Mouse (Mus musculus) liver, postnatal 0 days (tissue): ENCODE measurements around the gene Gm853. TPM values are rescaled to one million over a fixed set of nuclear protein-coding genes. Genes with fewer than 3 reads are reported as not detected.

ENCODE experiments used
- ATAC-seq: fragments of 200-750 bp; cut with Nextera tagmentation; 2 replicates; pipeline ENCODE4 v1.8.0; 2017; ENCODE audit warnings: mild to moderate bottlenecking, moderate library complexity
- DNase-seq: peaks from one replicate; pipeline ENCODE4 v3.0.0-alpha.2; 2016
- H3K27ac ChIP-seq: fragments of 300-500 bp; sonication (generic); 2 replicates; pipeline ENCODE4 v1.5.1; 2014; ENCODE audit warnings: antibody characterized with exemption, moderate library complexity, mild to moderate bottlenecking, low read depth
- H3K27me3 ChIP-seq: fragments of 300-500 bp; sonication (generic); 2 replicates; pipeline ENCODE4 v1.6.1; 2014; ENCODE audit warnings: low read length, control low read depth, mixed read lengths; ENCODE audit not compliant: insufficient read depth
- H3K36me3 ChIP-seq: fragments of 300-500 bp; sonication (generic); replicated peaks from 2 replicates; pipeline ENCODE4 v1.6.1; 2014; ENCODE audit warnings: mild to moderate bottlenecking, control low read depth, low read length, moderate library complexity, mixed read lengths; ENCODE audit not compliant: insufficient read depth
- H3K4me1 ChIP-seq: fragments of 300-500 bp; sonication (generic); 2 replicates; pipeline ENCODE4 v1.6.1; 2014; ENCODE audit warnings: antibody characterized with exemption, mild to moderate bottlenecking, control low read depth; ENCODE audit not compliant: insufficient read depth
- H3K4me2 ChIP-seq: fragments of 300-500 bp; sonication (generic); 2 replicates; pipeline ENCODE4 v1.6.1; 2014; ENCODE audit warnings: low read depth, mild to moderate bottlenecking, low read length, moderate library complexity, mixed read lengths
- H3K4me3 ChIP-seq: fragments of 300-500 bp; sonication (generic); 2 replicates; pipeline ENCODE4 v1.5.1; 2014; ENCODE audit warnings: low read depth, low read length
- H3K9ac ChIP-seq: fragments of 300-500 bp; sonication (generic); replicated peaks from 2 replicates; pipeline ENCODE4 v1.6.1; 2014; ENCODE audit warnings: mild to moderate bottlenecking, moderate library complexity
- H3K9me3 ChIP-seq: fragments of 300-500 bp; sonication (generic); 2 replicates; pipeline ENCODE4 v1.6.1; 2016; ENCODE audit warnings: mild to moderate bottlenecking, control low read depth, low read length, mixed read lengths
- CTCF ChIP-seq: sonication (generic); IDR thresholded peaks from 2 replicates; pipeline ENCODE4 v1.5.1; 2016; ENCODE audit warnings: antibody characterized with exemption, low read depth
- EP300 ChIP-seq: IDR thresholded peaks from 2 replicates; pipeline ENCODE4 v1.6.1; 2016; ENCODE audit warnings: antibody characterized with exemption, low read depth, mild to moderate bottlenecking
- whole genome bisulfite sequencing: fragments of 180-500 bp; shearing (Covaris S2); extraction: QIAGEN DNeasy Blood & Tissue Kit; methylation state at CpG from one replicate; pipeline ENCODE4 v1.1.7; 2014; ENCODE audit not compliant: insufficient replicate concordance; 5-methylcytosine and 5-hydroxymethylcytosine counted together
- polyA plus RNA-seq: library from polyadenylated mRNA; unstranded; fragments of >200 nt; fragmentation: Nextera tagmentation; extraction: Ambion mirVana; gene quantifications from 2 replicates; pipeline ENCODE4 v1.2.1, GENCODE M21; 2015

Gene Gm853
- polyA plus RNA-seq, 1 experiment from 2014 or later: not detected

GRCm38 (mm10) chr4:130164121-130164520 lies 58.1 kb downstream of the Gm853 start:
- H3K4me1 ChIP-seq: peaks cover 18% of the 10 kb centered on the region

GRCm38 (mm10) chr4:130163391-130163861 lies 58.8 kb downstream of the Gm853 start:
- H3K4me3 ChIP-seq: no peak overlapping the region
- H3K9me3 ChIP-seq: no peaks in the 10 kb centered on the region
- H3K27me3 ChIP-seq: peaks cover 10% of the 10 kb centered on the region
- TF ChIP-seq CTCF (no peak), EP300 (no peak; the same call in 1 of the 2 replicates)
- peak overlapping the region; percentile 16; the same call in 1 of the 2 replicates for H3K27ac ChIP-seq
- no peak for DNase-seq
- peak; percentile 47; the same call in 1 of the 2 replicates for ATAC-seq
- 10% methylated on average over 18 of the region's 20 CpGs for WGBS
- peaks cover 16% of the 10 kb centered on the region for H3K4me1 ChIP-seq
- peak overlapping the region; percentile 53 for H3K4me2 ChIP-seq
- H3K9ac ChIP-seq: peak overlapping the region; percentile 27; the same call in 1 of the 2 replicates
- peaks cover 7% of the 10 kb centered on the region for H3K36me3 ChIP-seq

More at GRCm38 (mm10) chr4:130164121-130164520, 58.1 kb downstream of the Gm853 start:
- 0 out of 2 replicates have a peak overlapping the region, but pooled peaks have one; percentile 6 for H3K27ac ChIP-seq
- peaks cover 10% of the 10 kb centered on the region for H3K27me3 ChIP-seq
- no peak overlapping the region for H3K9ac ChIP-seq
- no peaks in the 10 kb centered on the region for H3K9me3 ChIP-seq
- DNase-seq (no peak), ATAC-seq (no peak)
- no peak overlapping the region for H3K4me2 ChIP-seq
- peaks cover 7% of the 10 kb centered on the region for H3K36me3 ChIP-seq
- H3K4me3 ChIP-seq: no peak overlapping the region
- no peak for TF ChIP-seq CTCF
- no peak for TF ChIP-seq EP300
- WGBS: 72% methylated on average over 6 of the region's 6 CpGs

DNA sequence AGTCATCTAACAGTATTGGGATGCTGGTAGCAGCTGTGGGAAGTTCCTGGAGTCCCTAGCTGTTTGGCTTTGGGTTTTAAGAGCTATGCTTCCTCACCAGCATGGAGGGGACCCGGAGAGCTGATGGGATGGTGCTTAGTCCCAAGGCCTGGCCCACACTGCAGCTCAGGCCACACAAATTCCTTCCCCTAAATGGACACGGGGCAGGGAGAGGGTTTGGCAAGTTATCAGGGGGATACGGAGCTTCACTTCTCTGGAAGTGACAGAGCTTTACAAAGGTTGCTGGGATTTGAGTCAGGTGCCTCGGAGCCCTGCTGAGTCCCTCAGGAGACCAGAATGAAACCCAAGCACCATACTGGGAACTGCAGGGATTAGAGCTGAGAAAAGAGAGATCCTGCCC lies 60.9 kb downstream of the Gm853 start:
- Histone ChIP-seq H3K27me3 (peaks cover 10% of the 10 kb centered on the region), H3K4me2 (no peak overlapping the region), H3K4me1 (peaks cover 7% of the 10 kb centered on the region), H3K27ac (no peak overlapping the region), H3K36me3 (peaks cover 7% of the 10 kb centered on the region), H3K9me3 (no peaks in the 10 kb centered on the region), H3K9ac (no peak overlapping the region), H3K4me3 (no peak overlapping the region)
- WGBS: 54% methylated on average over 4 of the region's 4 CpGs
- DNase-seq: no peak
- no peak for ATAC-seq
- TF ChIP-seq CTCF (no peak), EP300 (no peak)

Other genes with a start within 250 kb of the Gm853 start
- gene Adgrb2, start 237.5 kb downstream of the Gm853 start, polyA plus RNA-seq: not detected in 2 replicates
- 2.3 and 3.0 TPM in 2 replicates for gene Col16a1, start 174.6 kb downstream of the Gm853 start, polyA plus RNA-seq
- gene Pef1, start 119.8 kb downstream of the Gm853 start, polyA plus RNA-seq: 25.0 and 26.0 TPM in 2 replicates
- not detected in 2 replicates for gene Hcrtr1, start 83.0 kb downstream of the Gm853 start, polyA plus RNA-seq
- 22.6 and 22.9 TPM in 2 replicates for gene Tinagl1, start 47.3 kb downstream of the Gm853 start, polyA plus RNA-seq
- 3.4 and 4.4 TPM in 2 replicates for gene Serinc2, start 56.8 kb upstream of the Gm853 start, polyA plus RNA-seq
- gene Fabp3, start 86.2 kb upstream of the Gm853 start, polyA plus RNA-seq: 1.3 and 26.0 TPM in 2 replicates
- not detected in 2 replicates for gene Gm10570, start 86.3 kb upstream of the Gm853 start, polyA plus RNA-seq
- 26.3 and 27.5 TPM in 2 replicates for gene Zcchc17, start 137.5 kb upstream of the Gm853 start, polyA plus RNA-seq
- 37.7 and 39.9 TPM in 2 replicates for gene Snrnp40, start 137.7 kb upstream of the Gm853 start, polyA plus RNA-seq